Mouse (Mus musculus) lung, postnatal 0 days (tissue): ENCODE measurements around the gene Tbc1d19. TPM values are rescaled to one million over a fixed set of nuclear protein-coding genes. Genes with fewer than 3 reads are reported as not detected.
A peak's percentile ranks its signal among the peaks of the same experiment; 100 is the strongest.

Source experiments
- ATAC-seq: fragments of 200-750 bp; cut with Nextera tagmentation; 2 replicates; pipeline ENCODE4 v1.8.0; 2017; ENCODE audit warnings: moderate library complexity
- DNase-seq: peaks from one replicate; pipeline ENCODE4 v3.0.0-alpha.2; 2016; ENCODE audit warnings: low spot score
- H3K27ac ChIP-seq: fragments of 300-500 bp; sonication (generic); 2 replicates; pipeline ENCODE4 v1.5.1; 2014; ENCODE audit warnings: antibody characterized with exemption, mild to moderate bottlenecking, low read length, mixed read lengths
- H3K27me3 ChIP-seq: fragments of 300-500 bp; sonication (generic); replicated peaks from 2 replicates; pipeline ENCODE4 v1.6.1; 2014; ENCODE audit warnings: low read length, mixed read lengths; ENCODE audit not compliant: insufficient read depth
- H3K36me3 ChIP-seq: fragments of 300-500 bp; sonication (generic); 2 replicates; pipeline ENCODE4 v1.6.1; 2014; ENCODE audit warnings: low read length, mixed read lengths; ENCODE audit not compliant: insufficient read depth
- H3K4me1 ChIP-seq: fragments of 300-500 bp; sonication (generic); 2 replicates; pipeline ENCODE4 v1.6.1; 2014; ENCODE audit warnings: antibody characterized with exemption, low read depth, low read length, mixed read lengths; ENCODE audit not compliant: insufficient read depth
- H3K4me2 ChIP-seq: fragments of 300-500 bp; sonication (generic); replicated peaks from 2 replicates; pipeline ENCODE4 v1.6.1; 2014; ENCODE audit warnings: low read depth, mild to moderate bottlenecking, low read length, moderate library complexity, mixed read lengths
- H3K4me3 ChIP-seq: fragments of 300-500 bp; sonication (generic); 2 replicates; pipeline ENCODE4 v1.5.1; 2014; ENCODE audit warnings: low read depth, low read length
- H3K9ac ChIP-seq: fragments of 300-500 bp; sonication (generic); replicated peaks from 2 replicates; pipeline ENCODE4 v1.6.1; 2014; ENCODE audit warnings: low read depth, mild to moderate bottlenecking
- H3K9me3 ChIP-seq: fragments of 300-500 bp; sonication (generic); 2 replicates; pipeline ENCODE4 v1.6.1; 2016; ENCODE audit warnings: low read length, mixed read lengths
- CTCF ChIP-seq: IDR thresholded peaks from 2 replicates; pipeline ENCODE4 v1.5.1; 2016; ENCODE audit warnings: antibody characterized with exemption, mild to moderate bottlenecking
- EP300 ChIP-seq: IDR thresholded peaks from 2 replicates; pipeline ENCODE4 v1.6.1; 2016; ENCODE audit warnings: antibody characterized with exemption, mild to moderate bottlenecking, control low read depth
- WGBS: fragments of 180-500 bp; shearing (Covaris S2); extraction: QIAGEN DNeasy Blood & Tissue Kit; methylation state at CpG from one replicate; pipeline ENCODE4 v1.1.7; 2014; 5-methylcytosine and 5-hydroxymethylcytosine counted together
- polyA plus RNA-seq: library from polyadenylated mRNA; unstranded; fragments of >200 nt; fragmentation: Nextera tagmentation; extraction: Ambion mirVana; gene quantifications from 2 replicates; pipeline ENCODE4 v1.2.1, GENCODE M21; 2015

Tbc1d19 gene
- polyA plus RNA-seq, 1 experiment from 2014 or later, result 23.5 TPM

DNA sequence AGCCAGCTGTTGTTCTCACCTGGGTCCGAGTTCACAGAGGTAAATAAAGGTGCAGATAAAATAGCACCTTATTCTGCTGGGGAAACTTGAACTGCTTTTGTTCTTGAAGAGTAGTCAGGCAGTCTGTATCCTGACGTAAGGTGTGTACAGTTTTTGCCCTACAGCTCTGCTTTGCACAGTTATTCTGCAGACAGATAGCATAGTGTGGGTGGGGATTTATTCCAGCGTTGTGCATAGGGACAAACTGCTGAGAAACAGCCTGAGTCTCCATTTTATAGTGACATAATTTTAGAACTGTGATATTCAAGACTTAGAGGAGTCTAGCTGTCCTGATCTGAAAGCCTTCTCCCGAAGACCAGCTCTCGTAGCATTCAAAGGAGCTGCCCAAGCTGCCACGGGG is 46.6 kb downstream of the Tbc1d19 start:
- no peak overlapping the region for H3K27ac ChIP-seq
- no peak overlapping the region for H3K4me3 ChIP-seq
- no peaks in the 10 kb centered on the region for H3K27me3 ChIP-seq
- H3K4me2 ChIP-seq, result no peak overlapping the region
- ATAC-seq, result no peak
- no peaks in the 10 kb centered on the region for H3K4me1 ChIP-seq
- TF ChIP-seq CTCF (no peak), EP300 (no peak)
- 83% methylated on average over 6 of the region's 6 CpGs for WGBS
- no peaks in the 10 kb centered on the region for H3K9me3 ChIP-seq
- no peak for DNase-seq
- no peak overlapping the region for H3K9ac ChIP-seq
- peaks cover 6% of the 10 kb centered on the region; the same call in 1 of the 2 replicates for H3K36me3 ChIP-seq

DNA sequence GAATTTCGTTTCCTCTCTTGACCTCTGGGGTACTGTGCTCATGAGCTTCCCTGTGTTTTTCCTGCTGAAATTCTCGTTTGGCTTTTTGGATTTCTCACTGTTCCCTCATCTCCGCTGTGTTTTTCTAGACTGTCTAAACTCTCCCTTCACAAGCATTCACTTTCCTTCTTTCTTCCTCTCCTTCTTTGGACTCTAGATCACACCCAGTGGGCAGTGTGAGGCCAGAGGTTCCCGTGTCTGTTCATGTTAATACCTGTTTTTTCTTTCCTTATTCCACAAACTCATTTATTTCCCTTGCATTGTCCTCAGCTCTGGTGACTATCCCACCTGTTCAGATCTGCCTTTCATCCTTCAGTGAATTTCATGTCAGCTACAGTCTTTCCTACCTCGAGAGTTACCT is 55.7 kb downstream of the Tbc1d19 start:
- no peaks in the 10 kb centered on the region for H3K4me1 ChIP-seq
- H3K36me3 ChIP-seq, result peaks cover 4% of the 10 kb centered on the region; the same call in 1 of the 2 replicates
- no peaks in the 10 kb centered on the region for H3K27me3 ChIP-seq
- no peak overlapping the region for H3K9ac ChIP-seq
- no peak for ATAC-seq
- 84% methylated on average over 5 of the region's 5 CpGs for WGBS
- no peak overlapping the region for H3K4me3 ChIP-seq
- TF ChIP-seq EP300, result no peak
- TF ChIP-seq CTCF, result no peak
- H3K4me2 ChIP-seq, result no peak overlapping the region
- H3K9me3 ChIP-seq, result no peaks in the 10 kb centered on the region
- no peak overlapping the region for H3K27ac ChIP-seq
- DNase-seq, result no peak

DNA sequence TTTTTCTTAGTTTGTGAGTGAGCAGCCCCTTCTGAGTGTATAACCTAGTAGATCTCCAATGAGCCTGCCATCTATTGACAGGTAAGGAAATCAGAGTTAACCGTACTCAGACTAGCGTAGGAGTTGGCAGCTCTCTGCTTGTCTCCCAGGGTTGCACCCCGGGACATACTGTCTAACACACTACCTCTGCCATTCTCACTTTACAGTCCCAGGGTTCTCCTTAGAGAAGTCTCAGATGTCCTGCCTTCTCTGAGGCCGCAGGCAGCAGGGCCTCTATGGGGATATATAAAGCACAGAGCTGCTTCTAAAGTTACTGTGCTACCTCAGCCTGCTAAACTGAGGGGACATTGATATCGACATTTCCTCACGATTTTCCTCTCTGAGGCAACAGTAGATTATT is 56.6 kb downstream of the Tbc1d19 start:
- Histone ChIP-seq H3K27me3 (no peaks in the 10 kb centered on the region), H3K36me3 (peaks cover 4% of the 10 kb centered on the region; the same call in 1 of the 2 replicates), H3K27ac (no peak overlapping the region), H3K4me3 (no peak overlapping the region), H3K4me2 (no peak overlapping the region), H3K9ac (no peak overlapping the region), H3K4me1 (no peaks in the 10 kb centered on the region), H3K9me3 (no peaks in the 10 kb centered on the region)
- ATAC-seq, result no peak
- WGBS, result 87% methylated on average over 6 of the region's 6 CpGs
- no peak for TF ChIP-seq EP300
- no peak for TF ChIP-seq CTCF
- DNase-seq, result no peak

DNA sequence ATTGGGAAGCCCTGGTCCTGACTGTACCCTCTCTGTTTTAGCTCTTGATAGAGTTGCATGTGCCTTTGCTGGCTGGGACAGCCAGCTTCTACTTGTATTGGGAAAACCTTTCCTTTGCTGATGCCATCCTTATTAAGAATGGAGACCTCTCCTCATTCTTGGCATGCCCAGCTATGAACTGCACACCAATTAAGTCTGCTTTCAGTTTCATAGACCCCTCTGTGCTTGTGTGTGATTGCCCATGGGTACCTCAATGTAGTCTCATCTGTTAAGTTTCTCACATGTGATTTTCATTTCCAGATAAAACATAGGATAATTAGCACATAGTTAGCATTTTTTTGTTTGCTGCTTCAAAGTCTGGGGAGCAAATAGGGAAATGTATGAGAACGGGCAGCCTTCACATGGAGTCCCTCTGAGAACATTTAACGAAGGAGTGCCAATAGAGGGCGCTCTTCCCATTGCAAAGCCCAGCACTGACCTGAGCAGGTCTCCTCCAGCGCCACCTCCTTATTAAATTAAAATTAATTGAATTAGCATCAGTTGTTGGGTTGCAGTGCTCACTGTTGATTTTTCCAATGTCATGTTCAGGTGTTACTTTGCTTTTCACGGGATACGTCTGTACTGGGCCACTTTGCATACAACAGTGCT is 62.4 kb downstream of the Tbc1d19 start:
- H3K4me3 ChIP-seq, result no peak overlapping the region
- 28% methylated on average over 6 of the region's 6 CpGs for WGBS
- no peaks in the 10 kb centered on the region for H3K27me3 ChIP-seq
- no peak overlapping the region for H3K4me2 ChIP-seq
- no peaks in the 10 kb centered on the region for H3K4me1 ChIP-seq
- TF ChIP-seq CTCF (peak; percentile 92), EP300 (no peak)
- DNase-seq (peak; percentile 81), ATAC-seq (peak; percentile 78)
- no peak overlapping the region for H3K9ac ChIP-seq
- H3K27ac ChIP-seq, result no peak overlapping the region
- H3K9me3 ChIP-seq, result no peaks in the 10 kb centered on the region
- no peaks in the 10 kb centered on the region for H3K36me3 ChIP-seq

DNA sequence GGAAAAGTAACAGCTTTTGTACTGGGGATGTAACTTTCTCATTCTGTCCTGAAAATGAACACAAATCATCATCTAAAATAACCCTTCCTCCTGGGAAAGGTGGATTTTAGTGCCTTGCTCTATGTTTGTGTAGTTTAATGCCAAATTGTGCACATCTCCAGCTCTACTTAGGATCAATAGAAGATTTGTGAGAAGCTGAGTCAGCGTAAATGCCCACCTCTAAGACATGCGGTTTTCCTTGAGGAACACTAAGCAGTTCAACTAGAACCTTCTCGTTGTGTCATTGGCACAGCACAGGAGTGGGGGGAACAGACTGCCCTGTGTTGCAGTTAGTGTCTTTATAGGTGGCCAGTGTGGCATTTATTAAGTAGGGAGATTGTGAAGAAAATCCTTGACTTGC is 65.6 kb downstream of the Tbc1d19 start:
- H3K4me2 ChIP-seq, result no peak overlapping the region

DNA sequence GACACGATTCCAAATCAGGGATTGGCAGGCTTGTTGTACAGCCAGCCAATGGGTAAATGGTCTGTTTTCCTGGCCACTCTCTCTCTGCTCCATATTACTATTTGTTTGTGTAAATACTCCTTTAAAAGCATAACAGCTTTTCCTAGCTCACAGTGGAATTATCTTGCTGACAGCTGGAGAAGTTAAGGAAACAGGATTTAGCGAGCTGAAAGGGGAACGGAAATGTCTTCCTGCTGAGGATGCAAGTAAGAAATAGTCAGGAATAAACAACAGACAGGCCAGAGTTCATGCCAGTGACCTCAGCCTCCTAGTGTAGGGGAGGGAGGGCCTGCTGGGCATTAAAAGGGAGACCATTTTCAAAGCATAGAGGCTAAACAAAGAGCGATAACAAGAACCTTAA is 71.3 kb downstream of the Tbc1d19 start:
- no peak overlapping the region for H3K4me2 ChIP-seq
- peak; percentile 86 for ATAC-seq
- H3K4me1 ChIP-seq, result no peaks in the 10 kb centered on the region
- 42% methylated on average over 4 of the region's 4 CpGs for WGBS
- H3K36me3 ChIP-seq, result peaks cover 4% of the 10 kb centered on the region; the same call in 1 of the 2 replicates
- peak overlapping the region; percentile 22; the same call in 1 of the 2 replicates for H3K27ac ChIP-seq
- no peaks in the 10 kb centered on the region for H3K9me3 ChIP-seq
- H3K4me3 ChIP-seq, result no peak overlapping the region
- peak; percentile 83 for TF ChIP-seq EP300
- no peak for TF ChIP-seq CTCF
- no peaks in the 10 kb centered on the region for H3K27me3 ChIP-seq
- no peak overlapping the region for H3K9ac ChIP-seq
- peak; percentile 72 for DNase-seq

More for the DNA sequence above, 65.6 kb downstream of the Tbc1d19 start:
- Histone ChIP-seq H3K9ac (no peak overlapping the region), H3K4me1 (no peaks in the 10 kb centered on the region), H3K4me3 (no peak overlapping the region), H3K36me3 (no peaks in the 10 kb centered on the region), H3K27me3 (no peaks in the 10 kb centered on the region), H3K9me3 (no peaks in the 10 kb centered on the region), H3K27ac (no peak overlapping the region)
- 90% methylated on average over 3 of the region's 3 CpGs for WGBS
- ATAC-seq, result no peak
- no peak for TF ChIP-seq CTCF
- TF ChIP-seq EP300, result no peak
- DNase-seq, result no peak
